In genomic region chr5:32077139-32077538, GRCm38 (mm10) we compare ENCODE assay signal across 15 mouse cellular contexts.
"Had no signal": no experiment of that assay in that cellular context is flagged by ENCODE, and none has a peak within 500 bp of the region (broad histone marks: within the 10 kb centered on the region; RNA-seq: fewer than 3 reads in every experiment).

No protein-coding gene starts in this region.

- H3K27me3 ChIP-seq: limb, embryonic 13.5 days; midbrain, embryonic 15.5 days; neural tube, embryonic 12.5 days; stomach, embryonic 15.5 days had no signal

- H3K36me3 ChIP-seq: limb, embryonic 13.5 days; midbrain, embryonic 10.5 days; midbrain, embryonic 15.5 days; neural tube, embryonic 12.5 days; stomach, embryonic 15.5 days had no signal

- H3K9ac ChIP-seq: limb, embryonic 13.5 days; liver, embryonic 14.5 days; midbrain, embryonic 15.5 days; neural tube, embryonic 12.5 days; stomach, embryonic 15.5 days had no signal

- H3K4me2 ChIP-seq: limb, embryonic 13.5 days; midbrain, embryonic 15.5 days; neural tube, embryonic 12.5 days; stomach, embryonic 15.5 days had no signal

- H3K4me1 ChIP-seq: stomach, embryonic 15.5 days had no signal

- H3K4me3 ChIP-seq: limb, embryonic 13.5 days; midbrain, embryonic 10.5 days; midbrain, embryonic 15.5 days; neural tube, embryonic 12.5 days; stomach, embryonic 15.5 days had no signal

- H3K9me3 ChIP-seq: limb, embryonic 13.5 days; midbrain, embryonic 10.5 days; midbrain, embryonic 15.5 days; neural tube, embryonic 12.5 days; stomach, embryonic 15.5 days had no signal

- H3K27ac ChIP-seq: kidney, postnatal 0 days; limb, embryonic 13.5 days; liver, embryonic 14.5 days; midbrain, embryonic 10.5 days; midbrain, embryonic 15.5 days; neural tube, embryonic 12.5 days; stomach, embryonic 15.5 days had no signal

- ATAC-seq: midbrain, embryonic 15.5 days had no signal

- DNase-seq: kidney, adult 9 months; kidney, postnatal 36 days; left cerebral cortex, postnatal 4 days; lung, adult 18-20 months; retina, postnatal 1 day; right cerebral cortex, postnatal 14 days; thymus, adult 2 months; thymus, postnatal 25 days had no signal
